Mouse (Mus musculus) hindbrain, embryonic 14.5 days (tissue): ENCODE measurements around the gene Apol8. TPM values are rescaled to one million over a fixed set of nuclear protein-coding genes. Genes with fewer than 3 reads are reported as not detected.

Experiments used
- ATAC-seq: fragments of 200-750 bp; cut with Nextera tagmentation; 2 replicates; pipeline ENCODE4 v1.8.0; 2017; ENCODE audit warnings: moderate number of reproducible peaks, mild to moderate bottlenecking, moderate TSS enrichment, moderate library complexity; ENCODE audit not compliant: low FRiP score
- DNase-seq: peaks from one replicate; pipeline ENCODE4 v3.0.0-alpha.2; 2015; ENCODE audit warnings: low spot score
- H3K27ac ChIP-seq: fragments of 300-500 bp; sonication (generic); 2 replicates; pipeline ENCODE4 v1.5.1; 2014; ENCODE audit warnings: mild to moderate bottlenecking, moderate library complexity
- H3K27me3 ChIP-seq: fragments of 300-500 bp; sonication (generic); 2 replicates; pipeline ENCODE4 v1.6.1; 2014; ENCODE audit warnings: mild to moderate bottlenecking, low read length, mixed read lengths; ENCODE audit not compliant: control insufficient read depth, insufficient read depth
- H3K36me3 ChIP-seq: fragments of 300-500 bp; sonication (generic); replicated peaks from 2 replicates; pipeline ENCODE4 v1.6.1; 2014; ENCODE audit not compliant: control insufficient read depth, insufficient read depth
- H3K4me1 ChIP-seq: fragments of 300-500 bp; sonication (generic); replicated peaks from 2 replicates; pipeline ENCODE4 v1.6.1; 2014; ENCODE audit warnings: antibody characterized with exemption, low read length, mixed read lengths; ENCODE audit not compliant: control insufficient read depth, insufficient read depth
- H3K4me2 ChIP-seq: fragments of 300-500 bp; sonication (generic); replicated peaks from 2 replicates; pipeline ENCODE4 v1.6.1; 2014; ENCODE audit warnings: mild to moderate bottlenecking, moderate library complexity
- H3K4me3 ChIP-seq: fragments of 300-500 bp; sonication (generic); replicated peaks from 2 replicates; pipeline ENCODE4 v1.5.1; 2014; ENCODE audit warnings: mild to moderate bottlenecking, low read length
- H3K9ac ChIP-seq: fragments of 300-500 bp; sonication (generic); 2 replicates; pipeline ENCODE4 v1.6.1; 2014
- H3K9me3 ChIP-seq: fragments of 300-500 bp; sonication (generic); 2 replicates; pipeline ENCODE4 v1.6.1; 2016; ENCODE audit warnings: low read length; ENCODE audit not compliant: control insufficient read depth
- WGBS: fragments of 180-500 bp; shearing (Covaris S2); extraction: QIAGEN DNeasy Blood & Tissue Kit; methylation state at CpG from one replicate; pipeline ENCODE4 v1.1.7; 2014; 5-methylcytosine and 5-hydroxymethylcytosine counted together
- polyA plus RNA-seq: library from polyadenylated mRNA; unstranded; fragments of >200 nt; fragmentation: Nextera tagmentation; extraction: Ambion mirVana; gene quantifications from 2 replicates; pipeline ENCODE4 v1.2.1, GENCODE M21; 2014

The Apol8 gene
- polyA plus RNA-seq, 1 experiment from 2014 or later = not detected

DNA sequence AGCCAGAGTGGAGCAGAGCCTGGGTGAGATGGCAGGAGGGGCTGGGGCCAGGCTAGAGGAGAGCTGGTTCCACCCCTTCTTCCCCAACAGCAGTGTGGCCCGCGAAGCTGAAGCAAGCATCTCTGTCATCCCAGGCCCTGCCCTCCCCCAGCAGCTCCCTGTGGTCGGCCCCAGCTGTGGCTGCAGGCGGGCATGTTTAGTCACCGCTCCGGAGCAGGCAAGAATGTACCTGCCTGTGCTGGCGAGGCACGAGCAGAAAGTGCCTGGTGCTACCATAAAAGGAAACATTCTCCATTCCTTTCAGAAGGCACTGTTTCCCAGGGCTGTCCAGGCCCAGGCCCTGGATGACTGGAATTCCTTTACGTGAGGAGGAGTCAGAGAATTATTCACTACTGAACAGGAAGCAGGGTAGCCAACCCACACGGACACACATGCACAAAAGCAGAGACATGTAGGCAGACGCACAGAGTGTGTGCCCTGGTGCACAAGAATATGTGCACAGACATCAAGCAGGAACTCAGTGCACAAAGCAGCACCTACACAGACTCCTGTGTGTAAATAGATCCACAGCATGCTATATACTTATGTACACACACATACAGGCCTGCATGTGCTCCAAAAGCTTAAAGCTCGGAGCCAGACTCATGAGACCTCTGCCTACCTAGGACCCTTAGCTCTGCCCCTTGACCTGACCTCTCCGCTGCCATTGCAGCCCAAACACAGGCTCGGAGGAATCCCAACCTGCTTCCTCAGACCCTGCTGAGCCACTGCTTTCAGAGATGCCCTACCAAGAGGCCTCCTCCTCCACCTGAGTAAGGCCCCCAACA lies 42.1 kb upstream of the Apol8 start:
- DNase-seq (no peak), ATAC-seq (no peak)
- peak overlapping the region; percentile 37 for H3K9ac ChIP-seq
- no peak overlapping the region for H3K4me3 ChIP-seq
- H3K4me2 ChIP-seq = no peak overlapping the region
- H3K9me3 ChIP-seq = no peaks in the 10 kb centered on the region
- peaks cover 7% of the 10 kb centered on the region for H3K36me3 ChIP-seq
- peak overlapping the region; percentile 68 for H3K27ac ChIP-seq
- H3K27me3 ChIP-seq = no peaks in the 10 kb centered on the region
- WGBS = 28% methylated on average over 14 of the region's 14 CpGs
- H3K4me1 ChIP-seq = peaks cover 12% of the 10 kb centered on the region

DNA sequence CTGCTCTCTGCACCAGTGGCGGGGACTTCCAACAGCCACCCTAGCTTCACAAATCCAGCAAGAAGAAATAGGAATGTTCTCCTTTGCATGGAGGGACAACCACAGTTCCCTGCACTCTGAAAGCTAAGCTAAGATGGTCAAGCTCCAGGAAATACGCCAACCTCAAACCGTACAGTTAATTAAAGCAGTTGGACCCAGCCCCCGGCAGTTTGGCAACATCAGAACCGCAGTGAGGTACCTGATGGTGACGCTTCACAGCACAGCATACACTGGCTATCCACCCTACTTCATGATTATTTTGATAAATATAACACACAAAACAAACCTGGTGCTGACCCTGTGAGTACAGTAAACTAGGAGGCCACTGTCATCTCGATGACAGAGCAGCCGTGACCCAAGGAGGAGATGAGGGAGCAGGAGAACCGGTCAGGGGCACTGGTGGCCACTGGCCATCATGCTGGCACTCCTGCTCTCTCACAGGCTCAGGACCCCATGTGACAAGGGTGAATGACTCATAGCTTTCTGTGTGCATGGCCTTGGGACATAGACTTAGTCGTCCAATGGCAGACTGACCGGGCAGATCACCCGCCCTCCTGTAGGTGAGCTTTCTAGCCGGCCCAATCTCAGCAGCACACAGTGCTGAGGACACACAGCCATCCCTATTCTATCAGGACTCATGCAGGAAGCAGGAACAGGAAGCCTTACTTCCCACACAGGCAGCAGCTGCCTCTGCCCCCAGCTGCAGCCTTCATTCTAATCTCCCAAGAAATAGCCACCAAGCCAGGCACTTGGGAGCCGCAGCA lies 41.0 kb upstream of the Apol8 start:
- 85% methylated on average over 14 of the region's 14 CpGs for WGBS
- Histone ChIP-seq H3K9ac (no peak overlapping the region), H3K36me3 (peaks cover 5% of the 10 kb centered on the region), H3K4me2 (no peak overlapping the region), H3K4me1 (peaks cover 12% of the 10 kb centered on the region), H3K27ac (peak overlapping the region; percentile 68), H3K4me3 (no peak overlapping the region), H3K9me3 (no peaks in the 10 kb centered on the region), H3K27me3 (no peaks in the 10 kb centered on the region)
- DNase-seq (no peak), ATAC-seq (no peak)

DNA sequence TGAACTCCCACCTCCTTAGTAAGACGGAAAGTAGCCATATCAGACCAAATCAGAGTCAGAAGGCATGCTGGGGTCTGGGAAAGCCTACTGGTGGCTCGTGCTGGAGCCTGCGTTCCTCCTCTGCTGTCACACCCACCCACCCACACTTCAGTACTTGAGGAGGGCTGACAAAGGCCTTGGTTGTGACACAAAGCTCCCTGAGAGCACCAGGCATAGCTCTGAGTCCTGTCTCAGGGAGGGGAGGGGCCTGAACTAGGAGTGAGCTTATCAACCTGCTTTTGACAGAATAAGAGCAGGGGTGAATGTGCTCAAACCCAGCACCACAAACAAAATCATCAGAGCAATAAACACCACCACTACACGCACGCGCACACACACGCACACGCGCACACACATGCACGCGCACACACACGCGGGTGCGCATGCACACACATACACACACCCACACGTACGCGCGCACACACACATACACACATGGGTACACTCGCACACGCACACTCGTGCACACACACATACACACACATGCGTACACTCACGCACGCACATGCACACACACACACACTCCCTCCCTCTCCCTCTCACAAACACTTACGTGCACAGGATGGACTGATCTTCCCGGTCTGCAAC lies 39.7 kb upstream of the Apol8 start:
- H3K4me3 ChIP-seq = no peak overlapping the region
- peaks cover 5% of the 10 kb centered on the region; the same call in 1 of the 2 replicates for H3K36me3 ChIP-seq
- no peak for ATAC-seq
- H3K4me2 ChIP-seq = no peak overlapping the region
- peaks cover 12% of the 10 kb centered on the region for H3K4me1 ChIP-seq
- H3K9me3 ChIP-seq = no peaks in the 10 kb centered on the region
- DNase-seq = no peak
- WGBS = 94% methylated on average over 26 of the region's 26 CpGs
- H3K9ac ChIP-seq = no peak overlapping the region
- H3K27ac ChIP-seq = no peak overlapping the region
- H3K27me3 ChIP-seq = no peaks in the 10 kb centered on the region

DNA sequence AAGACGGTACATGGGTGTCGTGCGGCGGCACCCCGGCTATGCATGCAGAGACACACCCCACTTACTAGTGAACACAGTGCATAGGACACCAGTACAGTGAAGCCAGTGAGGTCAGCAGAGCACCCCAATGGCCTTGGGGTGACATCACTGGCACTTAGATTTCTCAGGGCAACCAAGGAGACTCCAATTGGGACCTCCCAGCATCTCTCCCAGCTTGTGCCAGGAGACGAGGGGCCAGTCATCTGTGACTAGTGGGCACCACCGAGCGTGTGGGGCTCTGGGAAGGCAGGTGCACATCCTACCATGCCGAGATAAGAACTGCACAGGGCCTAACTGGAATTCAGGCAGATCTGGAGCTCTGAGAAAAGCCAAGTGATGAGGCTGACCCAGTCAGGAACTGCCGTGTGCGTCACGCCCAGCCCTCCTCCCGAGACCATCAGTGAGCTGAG lies 38.1 kb upstream of the Apol8 start:
- Histone ChIP-seq H3K9ac (no peak overlapping the region), H3K4me2 (no peak overlapping the region), H3K4me3 (no peak overlapping the region), H3K4me1 (peaks cover 12% of the 10 kb centered on the region), H3K27ac (no peak overlapping the region), H3K9me3 (no peaks in the 10 kb centered on the region), H3K36me3 (peaks cover 20% of the 10 kb centered on the region), H3K27me3 (no peaks in the 10 kb centered on the region)
- WGBS = 94% methylated on average over 13 of the region's 13 CpGs
- DNase-seq (no peak), ATAC-seq (no peak)

DNA sequence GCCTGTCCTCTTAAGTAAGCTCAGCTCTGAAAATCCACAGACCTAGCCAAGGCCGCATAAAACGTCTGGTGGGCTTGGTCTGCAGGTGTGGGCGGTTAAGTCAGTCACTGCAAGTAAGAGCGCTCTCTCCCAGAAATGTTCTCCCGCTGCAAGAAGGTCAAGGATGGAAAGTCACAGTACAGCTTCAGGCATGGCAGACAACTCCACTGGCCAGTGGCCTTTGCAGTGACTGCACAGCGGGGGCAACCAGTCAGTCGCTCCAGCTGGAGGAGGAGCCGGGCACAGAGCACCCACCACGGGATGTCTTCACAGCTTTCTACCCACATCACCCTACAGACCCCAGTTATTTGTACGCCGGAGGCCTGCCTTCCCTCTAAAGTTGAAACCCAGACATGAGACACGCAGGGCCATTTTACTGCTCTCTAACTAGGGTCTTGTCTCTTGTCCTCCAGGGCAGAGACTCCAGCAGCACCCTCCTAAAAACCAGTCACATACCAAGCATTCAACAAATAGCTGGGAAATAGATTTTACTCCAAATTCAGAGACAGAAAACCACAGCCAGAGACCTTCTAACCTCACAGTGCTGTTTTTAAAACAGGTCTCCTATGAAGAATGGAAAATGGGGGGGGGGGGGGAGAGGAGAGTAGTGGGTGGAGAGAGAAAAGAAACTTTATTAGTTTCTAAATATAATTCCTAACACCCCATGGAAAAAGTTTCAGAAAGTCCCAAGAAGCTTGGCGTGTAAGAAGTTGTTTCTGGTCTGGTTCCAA lies 37.5 kb upstream of the Apol8 start:
- Histone ChIP-seq H3K9ac (no peak overlapping the region), H3K27ac (no peak overlapping the region), H3K4me2 (no peak overlapping the region), H3K9me3 (no peaks in the 10 kb centered on the region), H3K27me3 (no peaks in the 10 kb centered on the region), H3K36me3 (peaks cover 26% of the 10 kb centered on the region), H3K4me3 (no peak overlapping the region), H3K4me1 (peaks cover 11% of the 10 kb centered on the region)
- 87% methylated on average over 13 of the region's 13 CpGs for WGBS
- ATAC-seq = no peak
- DNase-seq = no peak

DNA sequence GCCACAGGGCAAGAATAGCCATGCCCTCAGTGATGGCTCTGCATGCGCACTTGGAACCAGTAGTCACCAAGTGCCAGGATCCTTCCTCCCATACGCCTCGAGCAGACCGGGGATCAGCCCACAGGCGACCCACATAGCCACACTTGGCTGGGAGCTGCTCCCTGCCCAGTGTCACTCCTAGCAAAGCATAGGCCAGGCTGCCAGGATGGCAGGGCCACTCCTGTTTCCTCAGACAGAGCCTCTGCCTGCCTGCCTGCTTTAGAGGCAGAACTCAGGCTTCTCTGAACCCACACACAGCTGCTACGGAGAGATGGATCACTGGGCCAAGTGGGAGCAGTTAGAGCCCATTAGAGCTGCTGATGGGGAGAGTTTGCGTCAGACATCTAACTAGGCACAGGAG lies 36.8 kb upstream of the Apol8 start:
- ATAC-seq = no peak
- no peak overlapping the region for H3K4me2 ChIP-seq
- H3K36me3 ChIP-seq = peaks cover 34% of the 10 kb centered on the region
- H3K4me3 ChIP-seq = no peak overlapping the region
- no peaks in the 10 kb centered on the region for H3K9me3 ChIP-seq
- DNase-seq = no peak
- H3K27ac ChIP-seq = no peak overlapping the region
- H3K9ac ChIP-seq = no peak overlapping the region
- peaks cover 3% of the 10 kb centered on the region for H3K4me1 ChIP-seq
- 93% methylated on average over 7 of the region's 7 CpGs for WGBS
- H3K27me3 ChIP-seq = no peaks in the 10 kb centered on the region

DNA sequence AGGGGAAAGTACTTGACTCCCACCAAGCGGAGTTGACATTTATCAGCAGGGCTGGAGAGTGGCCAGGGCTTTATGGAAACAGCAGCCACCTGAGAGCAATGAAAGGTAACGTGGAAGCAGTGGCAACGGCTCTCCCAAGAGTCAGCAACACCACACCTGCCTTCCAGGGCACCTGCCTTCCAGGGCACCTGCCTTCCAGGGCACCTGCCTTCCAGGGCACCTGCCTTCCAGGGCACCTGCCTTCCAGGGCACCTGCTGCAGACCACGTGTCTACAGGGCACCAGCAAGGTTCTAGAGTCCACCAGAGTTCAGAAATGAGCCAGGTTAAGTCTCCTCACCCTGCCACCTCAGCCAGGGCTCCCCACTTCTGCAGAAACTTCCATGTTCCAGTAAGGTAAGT lies 36.3 kb upstream of the Apol8 start:
- no peak overlapping the region for H3K9ac ChIP-seq
- no peaks in the 10 kb centered on the region; the same call in 1 of the 2 replicates for H3K4me1 ChIP-seq
- DNase-seq = no peak
- no peak overlapping the region for H3K27ac ChIP-seq
- no peak overlapping the region for H3K4me2 ChIP-seq
- H3K9me3 ChIP-seq = no peaks in the 10 kb centered on the region
- no peak overlapping the region for H3K4me3 ChIP-seq
- 88% methylated on average over 4 of the region's 4 CpGs for WGBS
- H3K36me3 ChIP-seq = peaks cover 38% of the 10 kb centered on the region
- H3K27me3 ChIP-seq = no peaks in the 10 kb centered on the region
- no peak for ATAC-seq

DNA sequence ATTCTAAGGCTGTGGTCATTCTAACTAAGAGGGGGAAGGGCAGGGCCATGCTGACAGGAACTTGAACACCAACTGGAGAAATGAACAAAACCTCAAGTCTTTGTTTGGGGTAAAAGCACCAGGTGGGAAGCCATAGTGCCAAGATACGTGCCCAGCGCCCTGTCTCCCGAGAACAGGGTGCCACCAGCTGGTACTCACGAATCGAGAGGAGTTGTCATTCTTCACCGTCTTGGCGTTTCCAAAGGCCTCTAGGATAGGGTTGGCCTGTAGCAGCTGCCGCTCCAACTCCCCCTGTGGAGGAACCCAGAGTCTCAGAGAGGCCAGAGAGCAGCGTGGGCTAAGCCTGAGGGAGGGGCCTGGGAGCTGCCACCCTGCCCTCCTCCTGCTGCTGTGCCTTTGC lies 35.3 kb upstream of the Apol8 start:
- ATAC-seq = no peak
- Histone ChIP-seq H3K4me1 (no peaks in the 10 kb centered on the region), H3K4me2 (no peak overlapping the region), H3K27me3 (no peaks in the 10 kb centered on the region), H3K9ac (no peak overlapping the region), H3K27ac (no peak overlapping the region), H3K4me3 (no peak overlapping the region), H3K36me3 (peaks cover 47% of the 10 kb centered on the region), H3K9me3 (no peaks in the 10 kb centered on the region)
- 80% methylated on average over 9 of the region's 9 CpGs for WGBS
- DNase-seq = no peak
